Mouse (Mus musculus) cerebellum, postnatal 10 days (tissue): ENCODE measurements around the gene Gm10277.
"Not testable (repeated sequence)": the region's sequence is repeated elsewhere in the genome, so short reads cannot be mapped to it uniquely, and the experiment has no call there.

Experiments
- DNase-seq, 2 experiments: peaks; one replicate each; pipeline ENCODE4 v3.0.0; 2021; ENCODE audit warnings: mixed read lengths in 2 of 2

Gene Gm10277

DNA sequence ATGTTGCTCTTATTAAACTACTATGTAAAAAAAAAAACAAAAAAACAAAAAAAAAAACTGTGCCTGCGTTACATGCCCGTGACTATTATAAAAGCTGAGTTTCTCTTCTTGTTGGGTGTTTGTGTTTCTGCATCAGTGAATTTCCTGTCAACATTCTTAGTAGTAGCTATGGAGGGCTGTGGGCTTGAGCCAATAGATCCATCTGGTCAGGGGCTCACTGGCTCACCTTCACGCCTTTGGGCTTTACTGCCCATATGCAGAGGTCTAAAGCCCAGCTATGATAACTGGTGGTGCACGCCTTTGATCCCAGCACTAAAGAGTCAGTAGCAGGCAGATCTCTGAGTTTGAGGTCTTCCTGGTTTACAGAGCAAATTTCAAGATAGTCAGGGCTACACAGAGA, 18.1 kb downstream of the Gm10277 start:
- peak in 1 of 2 experiments; percentile 58 for DNase-seq

GRCm38 (mm10) chr11:77766351-77767001, 21.1 kb downstream of the Gm10277 start:
- DNase-seq = peak; percentile 49 to 56

GRCm38 (mm10) chr11:77765459-77765777, 22.1 kb downstream of the Gm10277 start:
- DNase-seq = no peak

- peak; percentile 34 to 36 for DNase-seq
Measured at GRCm38 (mm10) chr11:77764694-77765458, 22.7 kb downstream of the Gm10277 start.

- peak; percentile 70 to 75 for DNase-seq
Measured at GRCm38 (mm10) chr11:77763673-77764340, 23.7 kb downstream of the Gm10277 start.

- peak; percentile 96 to 98 for DNase-seq
Measured at GRCm38 (mm10) chr11:77762783-77763672, 24.5 kb downstream of the Gm10277 start, which contains the start of gene Myo18a. TSS of gene Myo18a (plus strand) at chr11:77763246.

- no peak for DNase-seq
Measured at GRCm38 (mm10) chr11:77760031-77760430, 27.5 kb downstream of the Gm10277 start.

DNA sequence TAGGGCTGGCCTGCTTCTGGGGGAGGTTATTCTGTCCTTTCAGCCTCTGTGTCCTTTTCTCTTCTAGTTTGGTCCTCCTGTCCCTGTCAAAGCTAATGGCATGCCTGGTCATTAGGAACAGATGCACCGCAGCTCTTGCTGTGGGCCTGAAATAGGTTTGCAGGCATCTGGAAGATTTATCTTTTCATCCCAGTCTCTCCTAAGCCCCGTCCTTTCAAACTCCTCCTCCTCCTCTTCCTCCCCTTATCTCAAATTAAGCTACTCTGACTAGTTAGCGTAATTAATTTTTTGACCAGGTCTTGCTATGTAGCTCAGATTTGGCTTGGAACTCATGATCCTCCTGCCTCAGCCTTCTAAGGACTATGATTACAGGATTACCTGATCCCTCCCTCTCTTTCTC, 34.1 kb downstream of the Gm10277 start:
- DNase-seq = no peak

DNA sequence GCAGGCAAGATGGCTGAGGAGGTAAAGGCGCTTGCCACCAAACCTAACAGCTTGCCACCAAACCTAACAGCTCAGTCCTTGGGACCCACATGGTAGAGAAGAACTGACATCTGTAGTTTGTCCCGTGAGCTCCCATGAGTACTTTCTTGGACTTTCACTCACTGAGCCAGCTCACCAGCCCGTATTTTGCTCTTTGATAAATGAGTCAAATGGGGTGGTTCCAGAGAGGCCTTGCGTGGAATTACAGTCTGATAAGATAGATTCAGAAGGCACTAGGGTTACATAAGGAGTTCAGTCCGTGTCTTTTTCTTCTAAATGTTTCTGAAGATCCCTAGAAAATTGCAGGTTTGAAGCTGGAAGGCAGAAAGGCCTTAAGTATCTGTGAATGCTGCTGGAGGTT, 35.0 kb downstream of the Gm10277 start:
- no peak for DNase-seq

GRCm38 (mm10) chr11:77748996-77749395, 38.6 kb downstream of the Gm10277 start:
- peak; percentile 46 to 63 for DNase-seq

GRCm38 (mm10) chr11:77747103-77747502, 40.4 kb downstream of the Gm10277 start:
- not testable (repeated sequence) for DNase-seq

GRCm38 (mm10) chr11:77746652-77747051, 40.9 kb downstream of the Gm10277 start:
- no peak for DNase-seq

GRCm38 (mm10) chr11:77743966-77744365, 43.6 kb downstream of the Gm10277 start:
- DNase-seq = peak; percentile 57

DNA sequence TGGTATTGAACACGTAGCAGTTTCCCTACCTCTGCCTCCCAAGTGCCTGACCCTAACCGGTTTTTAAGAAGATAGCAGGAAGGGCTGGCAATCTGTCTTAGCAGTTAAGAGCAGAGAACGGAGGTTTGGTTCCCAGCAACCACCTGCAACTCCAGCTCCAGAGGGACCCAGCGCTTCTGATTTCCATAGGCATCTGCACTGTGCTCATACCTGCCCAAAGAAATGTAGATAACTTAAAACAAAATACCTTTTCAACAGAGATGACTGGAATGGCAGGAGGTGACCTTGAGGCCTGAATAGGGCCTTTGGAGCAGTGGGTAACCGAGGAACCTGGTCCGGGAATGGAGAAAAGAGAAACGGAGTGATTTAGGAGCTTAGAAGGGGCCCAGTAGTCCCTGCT, 49.0 kb downstream of the Gm10277 start:
- no peak for DNase-seq

GRCm38 (mm10) chr11:77737289-77737688, 50.3 kb downstream of the Gm10277 start:
- peak; percentile 95 to 97 for DNase-seq
